In the genomic region with DNA sequence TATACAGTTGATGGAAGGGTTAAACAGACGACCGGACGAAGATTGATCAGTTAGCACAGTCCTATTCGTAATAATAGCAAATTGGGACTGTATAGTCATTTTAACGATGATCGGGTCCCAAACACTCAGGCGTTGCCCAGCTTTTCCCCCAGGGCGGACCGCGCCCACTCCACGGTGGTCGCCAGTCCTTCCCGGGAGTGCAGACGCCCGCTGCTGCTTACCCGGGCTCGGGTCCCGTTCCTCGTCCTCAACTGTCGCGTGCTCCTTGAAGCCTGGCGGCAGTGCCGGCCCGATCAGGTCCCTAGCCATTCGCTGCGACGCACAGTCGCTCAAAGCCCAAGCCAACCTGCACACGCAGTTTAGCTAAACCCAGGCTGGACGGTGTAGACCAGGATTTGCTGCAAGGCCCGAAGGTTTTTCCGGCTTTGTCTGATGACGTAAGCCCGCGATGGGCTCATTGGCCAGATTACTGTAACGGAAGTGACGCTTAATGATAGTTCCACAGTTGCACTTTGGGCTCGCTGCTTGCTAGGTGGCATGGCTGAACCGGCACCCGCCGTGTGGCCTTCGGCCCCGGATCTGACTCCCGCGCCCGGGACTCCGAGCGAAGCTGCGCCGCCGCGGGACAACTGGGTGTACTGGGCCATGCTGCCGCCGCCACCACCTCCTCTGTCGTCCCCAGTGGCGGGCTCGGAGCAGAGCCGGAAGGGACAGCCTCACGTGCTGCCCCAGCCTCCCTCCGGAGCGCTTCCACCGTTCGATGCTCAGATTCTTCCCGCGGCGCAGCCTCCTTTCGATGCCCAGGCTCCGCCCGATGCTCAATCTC, we compare ENCODE assay signal across 8 mouse cellular contexts. TPM values are rescaled to one million over a fixed set of nuclear protein-coding genes. Genes with fewer than 3 reads are reported as not detected.
A peak's percentile ranks its signal among the peaks of the same experiment; 100 is the strongest.
DNase-seq lines count a peak whose midpoint lies in the region; ATAC-seq and TF ChIP-seq lines count a peak whose summit lies in the region.

A gene (minus strand): TSS at position 365 of the 826 bp plus-strand sequence.
A gene (plus strand): TSS at position 496 of the 826 bp plus-strand sequence.

- H3K9ac ChIP-seq in forebrain, embryonic 16.5 days (replicated peaks; ENCODE audit: low read depth, low read length), result peak within 1 kb of the TSS; percentile 86
- H3K9ac ChIP-seq in lung, embryonic 14.5 days, result peak within 1 kb of the TSS; percentile 79

- H3K4me2 ChIP-seq in forebrain, embryonic 16.5 days (ENCODE audit: low read length), result peak within 1 kb of the TSS; percentile 96
- peak within 1 kb of the TSS; percentile 75 for H3K4me2 ChIP-seq in lung, embryonic 14.5 days

- no peaks in the 10 kb centered on the region for H3K9me3 ChIP-seq in G1E (replicated peaks)
- H3K9me3 ChIP-seq in forebrain, embryonic 16.5 days (ENCODE audit: control insufficient read depth, low read length), result no peaks in the 10 kb centered on the region
- no peaks in the 10 kb centered on the region for H3K9me3 ChIP-seq in lung, embryonic 14.5 days (ENCODE audit: low read depth, low read length)

- DNase-seq in G1E (ENCODE audit: low spot score), result peak; percentile 83
- peak; percentile 88 to 90 for DNase-seq in cerebellum, adult 18-20 months
- DNase-seq in heart, postnatal 36 days, result peak; percentile 84 to 89
- DNase-seq in layer of hippocampus, adult 2 months (ENCODE audit: low spot score in 2 of 2), result peak; percentile 86 to 94
- DNase-seq in lung, embryonic 14.5 days, result peak; percentile 99
- peak; percentile 83 for DNase-seq in thymus, adult 2 months

- peak; percentile 60 for TF ChIP-seq POLR2A in olfactory bulb, adult 2 months (IDR thresholded peaks at IDR 0.05; ENCODE audit: insufficient read depth, low read depth, low read length)
- no peak; the same call in none of the 2 replicates for TF ChIP-seq POLR2A in thymus, adult 2 months (IDR thresholded peaks at IDR 0.05; ENCODE audit: control insufficient read depth, extremely low read depth, insufficient read depth, low read length, poor library complexity)

- peaks cover 29% of the 10 kb centered on the region for H3K4me1 ChIP-seq in G1E (ENCODE audit: insufficient read depth, low read depth, low read length)
- peaks cover 14% of the 10 kb centered on the region for H3K4me1 ChIP-seq in forebrain, embryonic 16.5 days (replicated peaks; ENCODE audit: control insufficient read depth, insufficient read depth, low read length)
- no peaks in the 10 kb centered on the region for H3K4me1 ChIP-seq in lung, embryonic 14.5 days (ENCODE audit: insufficient read depth)
- no peaks in the 10 kb centered on the region; the same call in 1 of the 2 replicates for H3K4me1 ChIP-seq in olfactory bulb, adult 2 months (ENCODE audit: control insufficient read depth, insufficient read depth, low read length)
- H3K4me1 ChIP-seq in thymus, adult 2 months (replicated peaks; ENCODE audit: control insufficient read depth, insufficient read depth, low read length), result peaks cover 7% of the 10 kb centered on the region

- TF ChIP-seq CTCF in G1E (IDR thresholded peaks at IDR 0.05; ENCODE audit: low read depth, low read length), result no peak
- peak; percentile 46 for TF ChIP-seq CTCF in layer of hippocampus, adult 2 months (conservative IDR thresholded peaks at IDR 0.05)
- TF ChIP-seq CTCF in lung, embryonic 14.5 days (IDR thresholded peaks at IDR 0.05; ENCODE audit: low read depth), result peak; percentile 1; the same call in 1 of the 2 replicates
- no peak for TF ChIP-seq CTCF in olfactory bulb, adult 2 months (IDR thresholded peaks at IDR 0.05; ENCODE audit: insufficient read depth, low read depth, low read length)
- TF ChIP-seq CTCF in thymus, adult 2 months (IDR thresholded peaks at IDR 0.05; ENCODE audit: borderline replicate concordance, control insufficient read depth, extremely low read depth, insufficient read depth, low read length, poor library complexity), result no peak

- peaks cover 48% of the 10 kb centered on the region for H3K36me3 ChIP-seq in G1E (replicated peaks)
- H3K36me3 ChIP-seq in forebrain, embryonic 16.5 days (ENCODE audit: control insufficient read depth, insufficient read depth), result peaks cover 9% of the 10 kb centered on the region
- H3K36me3 ChIP-seq in lung, embryonic 14.5 days (ENCODE audit: insufficient read depth), result peaks cover 32% of the 10 kb centered on the region
- H3K36me3 ChIP-seq in thymus, adult 2 months (ENCODE audit: control insufficient read depth, insufficient read depth, low read length), result peaks cover 12% of the 10 kb centered on the region

- peak within 1 kb of the TSS; percentile 82 for H3K27ac ChIP-seq in forebrain, embryonic 16.5 days (ENCODE audit: low read length)
- H3K27ac ChIP-seq in layer of hippocampus, adult 2 months, result peak within 1 kb of the TSS; percentile 89
- H3K27ac ChIP-seq in lung, embryonic 14.5 days (ENCODE audit: low read depth), result peak within 1 kb of the TSS; percentile 75
- H3K27ac ChIP-seq in olfactory bulb, adult 2 months (ENCODE audit: insufficient read depth, low read depth, low read length), result 0 out of 2 replicates have a peak within 1 kb of the TSS, but pooled peaks have one; percentile 1
- no peak within 1 kb of the TSS for H3K27ac ChIP-seq in thymus, adult 2 months (ENCODE audit: control insufficient read depth, insufficient read depth, low read length)

- intact Hi-C loops in heart, postnatal 36 days (cut with DNase I), result loop anchor here (5.0 kb wide), 3 partner anchors 37 to 307 kb away; a partner anchor contains a TSS

- no peaks in the 10 kb centered on the region for H3K27me3 ChIP-seq in G1E (ENCODE audit: insufficient read depth, low read length)
- no peaks in the 10 kb centered on the region for H3K27me3 ChIP-seq in forebrain, embryonic 16.5 days (replicated peaks; ENCODE audit: control insufficient read depth, insufficient read depth, low read length)
- no peaks in the 10 kb centered on the region for H3K27me3 ChIP-seq in lung, embryonic 14.5 days (ENCODE audit: insufficient read depth, low read length)
- no peaks in the 10 kb centered on the region for H3K27me3 ChIP-seq in thymus, adult 2 months (ENCODE audit: control insufficient read depth, insufficient read depth, low read length)

- peak; percentile 98 for ATAC-seq in G1E (ENCODE audit: extremely low read depth, insufficient number of reproducible peaks, low FRiP score, poor library complexity, severe bottlenecking)
- peak; percentile 99 for ATAC-seq in forebrain, embryonic 16.5 days
- peak; percentile 100 for ATAC-seq in lung, embryonic 14.5 days (ENCODE audit: insufficient read depth)

- under 1% methylated on average over 69 of the region's 69 CpGs for WGBS in forebrain, embryonic 16.5 days
- under 1% methylated on average over 66 of the region's 69 CpGs for WGBS in lung, embryonic 14.5 days
- under 1% methylated on average over 69 of the region's 69 CpGs for WGBS in olfactory bulb, adult 2 months
- under 1% methylated on average over 69 of the region's 69 CpGs for WGBS in thymus, adult 2 months

- H3K4me3 ChIP-seq in G1E (ENCODE audit: low read depth, low read length), result peak within 1 kb of the TSS; percentile 96
- peak within 1 kb of the TSS; percentile 98 for H3K4me3 ChIP-seq in forebrain, embryonic 16.5 days (replicated peaks; ENCODE audit: low read length)
- H3K4me3 ChIP-seq in layer of hippocampus, adult 2 months, result peak within 1 kb of the TSS; percentile 66
- H3K4me3 ChIP-seq in lung, embryonic 14.5 days (ENCODE audit: low read depth, low read length), result peak within 1 kb of the TSS; percentile 88
- peak within 1 kb of the TSS; percentile 77 for H3K4me3 ChIP-seq in olfactory bulb, adult 2 months (ENCODE audit: insufficient read depth, low read depth, low read length)
- H3K4me3 ChIP-seq in thymus, adult 2 months (ENCODE audit: control insufficient read depth, insufficient read depth, low read length), result peak within 1 kb of the TSS; percentile 88

RNA-seq across cellular contexts. Expression of the first gene that starts in this region (rescaled TPM):
- total RNA-seq in G1E (2014; fragmentation: Nextera tagmentation), result 26.6 and 31.4 TPM in 2 replicates
- 36.9 and 40.5 TPM in 2 replicates for total RNA-seq in G1E (2017)
- 3.2 and 3.5 TPM in 2 replicates for polyA plus RNA-seq in G1E (2012)
- polyA plus RNA-seq in forebrain, embryonic 16.5 days (2015; fragmentation: Nextera tagmentation; extraction: Ambion mirVana), result 16.1 and 17.2 TPM in 2 replicates
- 10 to 100 TPM in 1 of 2 experiments, 1 to 10 TPM in 1; 9.3 to 12.5 TPM for total RNA-seq in heart, postnatal 36 days (2021)
- total RNA-seq in layer of hippocampus, adult 2 months (2021), result 10 to 100 TPM; 25.2 to 25.7 TPM
- polyA plus RNA-seq in lung, embryonic 14.5 days (2014; fragmentation: Nextera tagmentation; extraction: Ambion mirVana), result 13.6 and 14.7 TPM in 2 replicates
- not detected in 2 replicates for polyA plus RNA-seq in olfactory bulb, adult 2 months (2012; ENCODE audit: insufficient read depth, insufficient read length, low replicate concordance, missing spikeins)
- polyA plus RNA-seq in thymus, adult 2 months (2012; rRNA removed), result 5.7 and 6.0 TPM in 2 replicates

RNA-seq across cellular contexts. Expression of the second gene that starts in this region (rescaled TPM):
- total RNA-seq in G1E (2014; fragmentation: Nextera tagmentation) (8.5 and 12.0 TPM in 2 replicates), G1E (2017) (16.9 and 18.1 TPM in 2 replicates)
- 11.8 and 16.4 TPM in 2 replicates for polyA plus RNA-seq in G1E (2012)
- polyA plus RNA-seq in forebrain, embryonic 16.5 days (2015; fragmentation: Nextera tagmentation; extraction: Ambion mirVana), result 15.4 and 16.5 TPM in 2 replicates
- 1 to 10 TPM; 3.5 to 3.9 TPM for total RNA-seq in heart, postnatal 36 days (2021)
- total RNA-seq in layer of hippocampus, adult 2 months (2021), result 1 to 10 TPM; 9.7 to 9.9 TPM
- polyA plus RNA-seq in lung, embryonic 14.5 days (2014; fragmentation: Nextera tagmentation; extraction: Ambion mirVana), result 15.2 and 15.5 TPM in 2 replicates
- polyA plus RNA-seq in olfactory bulb, adult 2 months (2012; ENCODE audit: insufficient read depth, insufficient read length, low replicate concordance, missing spikeins), result not detected in 2 replicates
- 5.5 and 7.2 TPM in 2 replicates for polyA plus RNA-seq in thymus, adult 2 months (2012; rRNA removed)

Comparison
In these comparisons a context has a peak if more than half of its experiments do, and no peak if none do; other contexts are left out.
1. CTCF ChIP-seq: peak in layer of hippocampus, adult 2 months (single experiment) and lung, embryonic 14.5 days (single experiment); none in G1E (single experiment), olfactory bulb, adult 2 months (single experiment) and thymus, adult 2 months (single experiment).
2. Peak in every context shown above with its lines, with median percentiles within 50 percentile points of each other: ATAC-seq, DNase-seq and H3K4me3 ChIP-seq.